Mouse (Mus musculus) ovary, postnatal 36 days (tissue): ENCODE data around the gene Tulp1.

ENCODE experiments used
- DNase-seq: peaks from one replicate; pipeline ENCODE4 v3.0.0; 2022; ENCODE audit warnings: low spot score, mixed read lengths

Gene Tulp1

GRCm38 (mm10) chr17:28313212-28313879 lies 51.7 kb downstream of the Tulp1 start, which contains the start of gene Fance:
Gene Fance (plus strand): TSS chr17:28313519.
- peak; percentile 94 for DNase-seq

DNA sequence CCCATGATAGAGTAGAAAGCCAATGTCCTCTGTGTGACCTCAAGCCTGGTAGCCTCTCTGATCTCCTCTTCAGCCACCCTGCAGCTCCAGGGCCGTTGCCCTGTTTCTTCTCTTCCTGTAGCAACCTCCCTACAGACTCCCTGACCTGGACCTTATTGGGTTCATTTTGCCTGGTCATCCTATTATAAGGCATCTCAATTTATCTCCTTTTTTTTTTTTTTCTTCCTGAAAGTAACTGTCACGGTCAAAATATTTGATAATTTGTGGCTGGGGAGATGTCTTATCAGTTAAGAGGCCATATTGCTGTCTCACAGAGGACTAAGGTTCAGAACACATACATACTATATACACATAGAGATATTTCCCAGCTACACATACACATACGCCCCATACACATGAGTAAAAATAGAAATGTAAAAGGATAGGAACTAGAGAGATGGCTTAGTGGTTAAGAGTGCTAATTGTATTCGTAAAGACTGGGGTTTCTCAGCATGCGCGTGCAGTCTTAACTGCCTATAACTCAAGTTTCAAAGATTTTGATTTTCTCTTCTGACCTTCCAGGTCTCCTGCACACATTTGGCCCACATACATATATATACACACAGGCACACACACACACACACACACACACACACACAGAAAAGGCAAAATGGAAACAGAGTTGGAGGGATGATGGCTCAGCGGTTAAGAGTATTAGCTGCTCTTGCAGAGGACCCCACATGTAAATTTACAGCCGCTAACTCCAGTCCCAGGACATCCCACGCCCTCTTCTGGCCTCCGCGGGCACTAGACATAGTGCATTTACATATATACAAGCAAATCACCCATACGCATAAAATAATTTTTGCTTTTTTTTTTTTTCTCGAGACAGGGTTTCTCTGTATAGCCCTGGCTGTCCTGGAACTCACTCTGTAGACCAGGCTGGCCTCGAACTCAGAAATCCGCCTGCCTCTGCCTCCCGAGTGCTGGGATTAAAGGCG lies 52.5 kb downstream of the Tulp1 start:
- no peak for DNase-seq

DNA sequence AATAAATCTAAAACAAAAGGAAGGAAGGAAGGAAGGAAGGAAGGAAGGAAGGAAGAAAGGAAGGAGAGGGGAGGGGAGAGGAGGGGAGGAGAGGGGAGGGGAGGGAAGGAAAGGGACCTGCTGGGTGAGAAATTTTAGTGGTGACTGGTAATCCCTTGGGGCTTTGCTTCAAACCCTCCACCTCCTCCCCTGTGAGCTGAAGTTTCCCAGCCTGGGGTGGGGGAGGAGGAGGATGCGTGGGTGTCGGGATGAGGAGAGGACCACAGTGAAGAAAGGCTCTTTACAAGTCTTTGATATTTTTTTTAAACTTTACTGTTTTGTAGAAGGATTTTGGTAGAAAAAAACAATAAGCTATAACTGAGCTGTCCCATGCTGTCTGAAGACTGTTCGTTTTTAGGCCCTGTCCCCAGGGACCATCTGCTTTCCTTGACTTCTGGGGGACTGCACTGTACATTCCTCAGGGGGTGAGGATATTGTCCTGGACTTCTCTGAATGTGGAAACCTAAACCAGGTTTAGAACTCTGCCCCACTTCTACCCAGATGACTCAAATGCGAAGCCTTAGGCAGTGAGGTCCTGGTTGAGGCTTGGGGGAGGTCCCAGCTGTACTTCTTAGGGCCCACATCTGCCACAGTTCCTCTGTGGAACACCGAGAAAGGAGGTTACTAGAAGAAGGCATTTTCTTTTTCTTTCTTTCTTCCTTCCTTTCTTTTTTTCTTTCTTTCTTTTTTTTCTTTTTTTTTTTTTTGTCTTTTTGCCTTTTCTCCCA lies 53.5 kb downstream of the Tulp1 start:
- no peak for DNase-seq

GRCm38 (mm10) chr17:28310831-28311230 lies 54.2 kb downstream of the Tulp1 start:
- DNase-seq: no peak

DNA sequence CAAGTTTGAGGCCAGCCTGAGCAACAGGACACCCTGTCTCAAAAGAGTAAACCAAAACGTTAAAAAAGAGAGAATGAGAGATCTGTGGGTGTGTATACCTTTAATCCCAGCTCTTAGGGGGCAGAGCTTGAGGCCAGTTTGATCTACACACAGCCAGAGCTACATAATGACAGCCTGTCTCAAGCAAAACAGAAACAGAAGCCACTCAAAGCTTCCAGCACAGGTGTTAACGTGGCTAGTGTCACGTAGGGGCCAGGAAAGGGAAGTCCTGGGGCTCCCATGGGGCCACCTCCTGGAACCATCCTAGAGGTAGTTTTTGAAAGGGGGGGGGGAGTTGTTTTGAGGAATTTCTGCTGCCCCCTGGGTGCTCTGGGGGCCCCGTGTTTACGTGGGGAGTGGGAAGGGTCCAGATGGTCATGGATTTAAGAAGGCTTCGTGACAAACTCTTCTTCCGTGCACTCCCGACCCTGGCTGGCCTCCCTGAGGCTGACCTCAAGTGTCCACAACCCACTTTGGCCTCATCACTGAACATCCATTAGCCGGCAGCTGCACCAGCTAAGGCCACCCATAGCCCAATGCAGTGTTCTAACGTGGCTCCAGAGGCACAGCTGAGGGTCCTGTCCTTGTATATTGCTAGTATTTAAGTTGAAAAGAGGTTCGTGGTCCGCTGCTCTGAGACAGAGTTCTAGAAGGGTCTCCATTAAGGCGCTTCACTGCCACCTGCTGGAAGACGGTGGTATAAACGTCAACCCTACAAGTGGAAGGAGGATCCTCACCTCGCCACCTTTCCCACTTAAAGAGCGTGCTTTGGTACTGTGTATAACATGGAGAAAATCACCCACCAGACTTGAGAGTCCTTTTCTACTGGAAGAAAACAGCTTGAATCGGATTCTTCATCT lies 56.5 kb downstream of the Tulp1 start:
- DNase-seq: peak; percentile 82

- DNase-seq: no peak
Observed at GRCm38 (mm10) chr17:28305172-28305571, 59.9 kb downstream of the Tulp1 start.
